Mouse (Mus musculus): ENCODE measurements around the gene Cxcl14.

DNA sequence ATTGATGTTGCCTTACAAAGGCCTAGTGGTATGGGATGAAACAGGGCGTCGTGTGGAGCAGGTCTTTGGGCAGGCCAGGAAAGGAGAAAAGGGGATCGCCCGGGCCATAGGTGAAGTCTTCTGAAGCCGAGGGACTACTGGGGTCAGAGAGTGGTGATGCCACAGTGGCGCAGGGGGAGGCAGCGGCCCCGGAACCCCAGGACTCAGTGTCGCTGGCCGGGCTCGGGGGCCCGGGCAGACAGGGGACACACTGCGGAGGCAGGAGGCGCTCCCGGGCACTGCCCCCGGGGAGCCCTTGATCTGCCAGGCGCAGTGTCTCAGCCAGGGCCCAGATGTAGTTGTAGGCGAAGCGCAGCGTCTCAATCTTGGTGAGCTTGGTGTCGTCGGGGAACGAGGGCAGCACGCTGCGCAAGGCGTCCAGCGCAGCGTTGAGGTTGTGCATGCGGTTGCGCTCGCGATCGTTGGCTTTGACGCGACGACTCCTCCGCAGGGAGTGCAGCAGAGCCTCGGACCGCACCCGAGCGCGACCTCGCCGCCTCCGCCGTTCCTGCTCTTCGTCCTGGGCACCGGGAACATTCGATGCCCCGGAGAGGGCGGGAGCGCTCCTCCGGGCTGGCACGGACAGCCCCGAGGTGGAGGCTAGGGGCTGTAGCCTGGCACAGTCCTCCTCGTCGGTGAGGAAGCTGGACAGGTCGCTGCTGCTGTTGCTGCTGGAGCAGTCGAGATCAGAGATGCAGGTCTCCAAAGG lies 45.0 kb downstream of the Cxcl14 start:
- no peak for TF ChIP-seq POLR2A (IDR thresholded peaks at IDR 0.05; ENCODE audit: borderline replicate concordance, extremely low read depth, insufficient read depth, insufficient read length, poor library complexity, severe bottlenecking)
- no peak for TF ChIP-seq CTCF (IDR thresholded peaks at IDR 0.05; ENCODE audit: borderline replicate concordance, extremely low read depth, insufficient read depth, insufficient read length)

All from brain, embryonic 14.5 days (tissue).